In the genomic region with DNA sequence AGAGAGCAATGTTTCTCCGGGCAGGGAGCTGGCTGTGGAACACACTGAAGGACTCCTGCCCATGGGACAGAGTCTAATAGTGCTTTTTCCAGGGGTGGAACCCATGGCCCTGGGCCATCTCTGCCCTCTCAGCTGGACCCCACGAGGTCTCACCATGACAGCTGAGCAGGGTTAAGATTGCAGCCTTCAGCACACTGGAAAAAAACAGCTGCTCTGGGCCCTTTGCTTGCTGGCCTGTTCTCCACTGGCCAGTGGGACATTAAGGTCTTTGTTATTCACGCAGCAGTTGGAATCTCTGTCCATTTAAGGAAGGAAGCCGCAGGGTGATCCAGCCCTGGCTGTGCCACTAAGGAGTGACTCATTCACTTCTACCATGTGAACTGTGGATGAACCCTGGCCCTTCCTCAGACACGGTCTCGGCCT, we compare ENCODE assay signal across 9 mouse cellular contexts.
A peak's percentile ranks its signal among the peaks of the same experiment; 100 is the strongest.
DNase-seq lines count a peak whose midpoint lies in the region; ATAC-seq and TF ChIP-seq lines count a peak whose summit lies in the region.
"Had no signal": no experiment of that assay in that cellular context is flagged by ENCODE, and none has a peak within 500 bp of the region (broad histone marks: within the 10 kb centered on the region; RNA-seq: fewer than 3 reads in every experiment).

No protein-coding gene starts in this region.

- peak overlapping the region; percentile 72 for H3K27ac ChIP-seq in midbrain, embryonic 10.5 days (replicated peaks)
- no peak overlapping the region for H3K27ac ChIP-seq in midbrain, embryonic 15.5 days
- H3K27ac ChIP-seq in embryonic facial prominence, embryonic 14.5 days (replicated peaks; ENCODE audit: low read depth, low read length): no peak overlapping the region
- H3K27ac ChIP-seq in liver, embryonic 14.5 days: no peak overlapping the region

- H3K4me3 ChIP-seq in midbrain, embryonic 10.5 days: no peak overlapping the region
- no peak overlapping the region for H3K4me3 ChIP-seq in midbrain, embryonic 15.5 days
- no peak overlapping the region for H3K4me3 ChIP-seq in embryonic facial prominence, embryonic 14.5 days (ENCODE audit: low read depth, low read length)
- no peak overlapping the region for H3K4me3 ChIP-seq in liver, embryonic 14.5 days (ENCODE audit: insufficient read depth in 1 of 2, low read depth in 2 of 2, low read length in 2 of 2)

- no peak overlapping the region for H3K9ac ChIP-seq in midbrain, embryonic 15.5 days
- H3K9ac ChIP-seq in embryonic facial prominence, embryonic 14.5 days (ENCODE audit: low read depth, low read length): no peak overlapping the region
- H3K9ac ChIP-seq in liver, embryonic 14.5 days (replicated peaks): no peak overlapping the region

- no peaks in the 10 kb centered on the region for H3K36me3 ChIP-seq in midbrain, embryonic 10.5 days
- no peaks in the 10 kb centered on the region for H3K36me3 ChIP-seq in midbrain, embryonic 15.5 days (replicated peaks)
- no peaks in the 10 kb centered on the region for H3K36me3 ChIP-seq in embryonic facial prominence, embryonic 14.5 days (ENCODE audit: control insufficient read depth, insufficient read depth, low read length)
- H3K36me3 ChIP-seq in liver, embryonic 14.5 days (replicated peaks; ENCODE audit: control insufficient read depth, insufficient read depth, low read depth): no peaks in the 10 kb centered on the region
- H3K36me3 ChIP-seq: G1E had no signal

- no peak for ATAC-seq in midbrain, embryonic 15.5 days (replicated peaks)
- ATAC-seq in embryonic facial prominence, embryonic 14.5 days (ENCODE audit: low read depth): peak; percentile 81
- ATAC-seq in liver, embryonic 14.5 days (ENCODE audit: insufficient read depth): peak; percentile 34; the same call in 1 of the 2 replicates
- ATAC-seq in cerebellum, adult (ENCODE audit: insufficient number of reproducible peaks, low FRiP score, low TSS enrichment): no peak
- ATAC-seq in megakaryocyte-erythroid progenitor cell, adult 5-6 weeks (replicated peaks; ENCODE audit: low FRiP score, low TSS enrichment, poor library complexity, severe bottlenecking): no peak

- 59% methylated on average over 6 of the region's 6 CpGs for whole genome bisulfite sequencing in midbrain, embryonic 10.5 days
- WGBS in midbrain, embryonic 15.5 days: 54% methylated on average over 6 of the region's 6 CpGs
- WGBS in embryonic facial prominence, embryonic 14.5 days: 24% methylated on average over 6 of the region's 6 CpGs
- WGBS in liver, embryonic 14.5 days (ENCODE audit: insufficient replicate concordance): 37% methylated on average over 6 of the region's 6 CpGs

- DNase-seq in midbrain, embryonic 10.5 days (ENCODE audit: low spot score): no peak
- peak; percentile 80 for DNase-seq in embryonic facial prominence, embryonic 14.5 days (ENCODE audit: low spot score)
- DNase-seq in heart, postnatal 36 days: peak; percentile 46 to 55
- DNase-seq in liver, embryonic 14.5 days (ENCODE audit: low read depth in 3 of 3, low spot score in 3 of 3): no peak
- DNase-seq in right cerebral cortex, postnatal 25 days: no peak

- H3K4me2 ChIP-seq in midbrain, embryonic 15.5 days: no peak overlapping the region
- no peak overlapping the region for H3K4me2 ChIP-seq in embryonic facial prominence, embryonic 14.5 days (ENCODE audit: low read depth, low read length)
- H3K4me2 ChIP-seq in liver, embryonic 14.5 days (ENCODE audit: low read depth): no peak overlapping the region

- H3K27me3 ChIP-seq in midbrain, embryonic 10.5 days (ENCODE audit: low read depth, poor library complexity, severe bottlenecking): no peaks in the 10 kb centered on the region
- no peaks in the 10 kb centered on the region for H3K27me3 ChIP-seq in midbrain, embryonic 15.5 days (replicated peaks)
- H3K27me3 ChIP-seq in embryonic facial prominence, embryonic 14.5 days (replicated peaks; ENCODE audit: control insufficient read depth, insufficient read depth, low read length): no peaks in the 10 kb centered on the region
- no peaks in the 10 kb centered on the region for H3K27me3 ChIP-seq in liver, embryonic 14.5 days (ENCODE audit: control insufficient read depth, insufficient read depth, low read length)

- peaks cover 36% of the 10 kb centered on the region for H3K4me1 ChIP-seq in midbrain, embryonic 10.5 days
- H3K4me1 ChIP-seq in midbrain, embryonic 15.5 days: no peaks in the 10 kb centered on the region
- no peaks in the 10 kb centered on the region for H3K4me1 ChIP-seq in embryonic facial prominence, embryonic 14.5 days (ENCODE audit: control insufficient read depth, insufficient read depth, low read length)
- peaks cover 0 to 2% of the 10 kb centered on the region in 2 experiments; a peak in 2 of 4 replicates for H3K4me1 ChIP-seq in liver, embryonic 14.5 days (replicated peaks; ENCODE audit: control insufficient read depth in 2 of 2, insufficient read depth in 2 of 2, low read length in 1 of 2)

- TF ChIP-seq CTCF in liver, embryonic 14.5 days (IDR thresholded peaks at IDR 0.05; ENCODE audit: low read depth): no peak

- H3K9me3 ChIP-seq in midbrain, embryonic 10.5 days (replicated peaks): no peaks in the 10 kb centered on the region
- H3K9me3 ChIP-seq in midbrain, embryonic 15.5 days: no peaks in the 10 kb centered on the region
- H3K9me3 ChIP-seq in embryonic facial prominence, embryonic 14.5 days (ENCODE audit: control insufficient read depth, low read length): no peaks in the 10 kb centered on the region
- H3K9me3 ChIP-seq in liver, embryonic 14.5 days (ENCODE audit: control insufficient read depth, low read length): no peaks in the 10 kb centered on the region

- intact Hi-C loops in heart, postnatal 36 days (cut with DNase I): loop anchor here (5.0 to 10.0 kb wide), 2 partner anchors 171 to 181 kb away; partner anchors contain the start of genes Adss and Zbtb18

- TF ChIP-seq EP300 in liver, embryonic 14.5 days (IDR thresholded peaks at IDR 0.05; ENCODE audit: low read depth): no peak

Comparison
In these comparisons a context has a peak if more than half of its experiments do, and no peak if none do; other contexts are left out.
1. DNase-seq: peak in embryonic facial prominence, embryonic 14.5 days (single experiment) and heart, postnatal 36 days (2 of 2); none in midbrain, embryonic 10.5 days (single experiment), liver, embryonic 14.5 days (0 of 3) and right cerebral cortex, postnatal 25 days (single experiment).
2. ATAC-seq: peak in embryonic facial prominence, embryonic 14.5 days (single experiment) and liver, embryonic 14.5 days (single experiment); none in midbrain, embryonic 15.5 days (single experiment), cerebellum, adult (single experiment) and megakaryocyte-erythroid progenitor cell, adult 5-6 weeks (single experiment).